27 mouse cellular contexts compared by ENCODE assay signal in genomic region chr1:159571951-159572350, GRCm38 (mm10). TPM values are rescaled to one million over a fixed set of nuclear protein-coding genes. Genes with fewer than 3 reads are reported as not detected.
"Had no signal": no experiment of that assay in that cellular context is flagged by ENCODE, and none has a peak within 500 bp of the region (broad histone marks: within the 10 kb centered on the region; RNA-seq: fewer than 3 reads in every experiment).

No protein-coding gene starts in this region.

- H3K4me3 ChIP-seq: gastrocnemius, adult 2 months; heart, embryonic 10.5 days; heart, embryonic 12.5 days; hindbrain, embryonic 13.5 days; hindbrain, embryonic 15.5 days; kidney, embryonic 15.5 days; limb, embryonic 13.5 days; limb, embryonic 15.5 days had no signal

- H3K27me3 ChIP-seq: heart, embryonic 12.5 days; hindbrain, embryonic 13.5 days; hindbrain, embryonic 15.5 days; kidney, embryonic 15.5 days; limb, embryonic 13.5 days; limb, embryonic 15.5 days had no signal

- ATAC-seq: forebrain, embryonic 16.5 days; hindbrain, postnatal 0 days; intestine, embryonic 16.5 days had no signal

- DNase-seq: gastrocnemius, adult 2 months; gastrocnemius, postnatal 10 days; gastrocnemius, postnatal 25 days; heart, postnatal 10 days; kidney, adult 11 months; kidney, adult 2 months; kidney, adult 9 months; kidney, postnatal 14 days; kidney, postnatal 36 days; layer of hippocampus, postnatal 36 days; left cerebral cortex, postnatal 4 days had no signal

- H3K9ac ChIP-seq: heart, embryonic 12.5 days; hindbrain, embryonic 13.5 days; hindbrain, embryonic 15.5 days; kidney, embryonic 15.5 days; limb, embryonic 13.5 days; limb, embryonic 15.5 days; liver, embryonic 14.5 days had no signal

- H3K36me3 ChIP-seq: heart, embryonic 10.5 days; heart, embryonic 12.5 days; hindbrain, embryonic 13.5 days; hindbrain, embryonic 15.5 days; kidney, embryonic 15.5 days; limb, embryonic 13.5 days; limb, embryonic 15.5 days had no signal

- H3K4me1 ChIP-seq: heart, embryonic 10.5 days; limb, embryonic 15.5 days had no signal

- H3K9me3 ChIP-seq: heart, embryonic 10.5 days; heart, embryonic 12.5 days; hindbrain, embryonic 13.5 days; hindbrain, embryonic 15.5 days; kidney, embryonic 15.5 days; limb, embryonic 13.5 days; limb, embryonic 15.5 days had no signal

- H3K4me2 ChIP-seq: heart, embryonic 12.5 days; hindbrain, embryonic 13.5 days; hindbrain, embryonic 15.5 days; kidney, embryonic 15.5 days; limb, embryonic 13.5 days; limb, embryonic 15.5 days; liver, embryonic 11.5 days had no signal

- H3K27ac ChIP-seq: gastrocnemius, adult 2 months; heart, embryonic 10.5 days; hindbrain, embryonic 13.5 days; hindbrain, embryonic 15.5 days; hindbrain, postnatal 0 days; kidney, embryonic 15.5 days; kidney, postnatal 0 days; limb, embryonic 13.5 days; limb, embryonic 15.5 days; liver, embryonic 14.5 days had no signal

RNA-seq across cellular contexts. Expression of gene Tnr, which starts 48.4 kb away (rescaled TPM):
- total RNA-seq: gastrocnemius, adult 2 months; hematopoietic stem cell, adult 5-6 weeks had no signal
- polyA plus RNA-seq: heart, embryonic 12.5 days; heart, embryonic 14.5 days; kidney, embryonic 15.5 days; kidney, postnatal 0 days; limb, embryonic 11.5 days had no signal
